Mouse (Mus musculus): ENCODE results near the gene Gm2310.
"Not testable (repeated sequence)": the region's sequence is repeated elsewhere in the genome, so short reads cannot be mapped to it uniquely, and the experiment has no call there.

Gene Gm2310

GRCm38 (mm10) chr15:8519853-8520252, at the start of gene Gm2310:
Gene Gm2310 (minus strand): TSS chr15:8519953.
- DNase-seq (ENCODE audit: low spot score in 2 of 2): not testable (repeated sequence)

- peak; percentile 83 to 88 for DNase-seq (ENCODE audit: low spot score in 2 of 2)
These were observed 49.1 kb upstream of the Gm2310 start for GRCm38 (mm10) chr15:8568645-8569528.

- DNase-seq (ENCODE audit: low spot score in 2 of 2): no peak
These were observed 48.5 kb upstream of the Gm2310 start for GRCm38 (mm10) chr15:8568286-8568644.

GRCm38 (mm10) chr15:8565416-8565815, 45.7 kb upstream of the Gm2310 start:
- DNase-seq (ENCODE audit: low spot score in 2 of 2): no peak

GRCm38 (mm10) chr15:8564331-8564730, 44.6 kb upstream of the Gm2310 start:
- no peak for DNase-seq (ENCODE audit: low spot score in 2 of 2)

GRCm38 (mm10) chr15:8563423-8564194, 43.9 kb upstream of the Gm2310 start:
- DNase-seq (ENCODE audit: low spot score in 2 of 2): no peak

GRCm38 (mm10) chr15:8562776-8563175, 43.0 kb upstream of the Gm2310 start:
- no peak for DNase-seq (ENCODE audit: low spot score in 2 of 2)

GRCm38 (mm10) chr15:8531201-8531600, 11.4 kb upstream of the Gm2310 start:
- no peak for DNase-seq (ENCODE audit: low spot score in 2 of 2)

- no peak for DNase-seq (ENCODE audit: low spot score in 2 of 2)
These were observed 6.8 kb downstream of the Gm2310 start for GRCm38 (mm10) chr15:8512957-8513356.

GRCm38 (mm10) chr15:8511861-8512260, 7.9 kb downstream of the Gm2310 start:
- peak; percentile 21 to 31 for DNase-seq (ENCODE audit: low spot score in 2 of 2)

GRCm38 (mm10) chr15:8502431-8502830, 17.3 kb downstream of the Gm2310 start:
- DNase-seq (ENCODE audit: low spot score in 2 of 2): no peak

- no peak for DNase-seq (ENCODE audit: low spot score in 2 of 2)
These were observed 34.5 kb downstream of the Gm2310 start for GRCm38 (mm10) chr15:8485261-8485660.

- no peak for DNase-seq (ENCODE audit: low spot score in 2 of 2)
These were observed 50.7 kb downstream of the Gm2310 start for GRCm38 (mm10) chr15:8469006-8469575.

All from frontal cortex, postnatal 36 days (tissue).